Mouse (Mus musculus): ENCODE data around the gene Lmln.
A peak's percentile ranks its signal among the peaks of the same experiment; 100 is the strongest.
"Not testable (repeated sequence)": the region's sequence is repeated elsewhere in the genome, so short reads cannot be mapped to it uniquely, and the experiment has no call there.

Gene Lmln

DNA sequence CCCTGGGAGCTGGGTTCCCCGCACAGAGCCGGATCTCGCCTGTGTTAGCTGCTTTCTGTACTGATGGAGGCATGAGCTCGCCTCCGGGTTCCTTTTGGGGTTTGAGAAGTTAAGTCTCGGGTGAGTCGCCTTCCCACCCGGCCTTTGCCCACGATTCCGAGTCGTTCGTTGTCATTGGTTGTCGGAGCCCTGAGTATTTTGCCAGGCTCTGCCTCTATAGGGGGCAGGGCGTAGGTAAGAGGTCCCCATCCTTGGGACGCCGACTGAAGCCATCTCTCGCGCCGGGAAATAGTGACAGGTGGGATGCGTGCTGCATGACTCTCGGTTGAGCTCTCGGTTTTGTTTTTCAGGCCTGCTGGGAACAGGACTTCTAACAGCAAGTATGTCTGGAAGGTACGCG is 5.5 kb upstream of the Lmln start:
- DNase-seq (ENCODE audit: extremely low read depth, insufficient read length, low spot score), result no peak

DNA sequence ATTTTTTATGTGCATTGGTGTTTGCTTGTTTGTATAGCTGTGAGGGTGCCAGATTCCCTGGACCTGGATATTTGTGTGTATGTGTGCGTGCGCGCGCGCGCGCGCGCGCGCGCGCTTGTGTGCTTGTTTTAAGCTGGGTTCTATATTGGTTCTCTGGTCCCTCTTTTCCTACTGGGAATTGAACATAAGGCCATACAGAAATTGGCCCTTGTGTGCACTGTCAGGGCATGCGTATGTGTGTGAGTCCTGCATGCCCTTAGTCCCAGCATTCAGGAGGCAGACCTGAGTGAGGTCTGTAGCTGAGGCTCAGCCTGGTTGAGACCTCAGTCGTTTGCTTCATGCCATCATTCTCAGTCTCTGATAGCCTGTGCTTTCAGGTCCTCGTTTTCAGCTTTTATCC is 4.3 kb upstream of the Lmln start:
- DNase-seq (ENCODE audit: extremely low read depth, insufficient read length, low spot score), result peak; percentile 47

DNA sequence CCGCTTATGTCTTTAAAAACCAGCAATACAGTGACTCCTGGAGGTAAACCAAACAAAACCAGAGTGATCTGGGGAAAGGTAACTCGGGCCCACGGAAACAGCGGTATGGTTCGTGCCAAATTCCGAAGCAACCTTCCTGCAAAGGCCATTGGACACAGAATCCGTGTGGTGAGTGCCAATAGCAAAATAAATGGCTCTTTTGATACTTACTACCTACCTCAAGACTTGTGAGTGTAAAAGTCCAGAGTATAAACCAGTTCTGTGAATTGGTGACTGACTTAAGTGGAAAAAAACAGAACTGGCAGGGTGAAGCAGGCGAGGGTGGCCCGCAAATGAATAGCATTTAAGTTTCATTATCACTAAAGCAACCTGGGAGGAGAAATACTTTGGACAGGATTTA is 3.7 kb upstream of the Lmln start:
- DNase-seq (ENCODE audit: extremely low read depth, insufficient read length, low spot score), result not testable (repeated sequence)

DNA sequence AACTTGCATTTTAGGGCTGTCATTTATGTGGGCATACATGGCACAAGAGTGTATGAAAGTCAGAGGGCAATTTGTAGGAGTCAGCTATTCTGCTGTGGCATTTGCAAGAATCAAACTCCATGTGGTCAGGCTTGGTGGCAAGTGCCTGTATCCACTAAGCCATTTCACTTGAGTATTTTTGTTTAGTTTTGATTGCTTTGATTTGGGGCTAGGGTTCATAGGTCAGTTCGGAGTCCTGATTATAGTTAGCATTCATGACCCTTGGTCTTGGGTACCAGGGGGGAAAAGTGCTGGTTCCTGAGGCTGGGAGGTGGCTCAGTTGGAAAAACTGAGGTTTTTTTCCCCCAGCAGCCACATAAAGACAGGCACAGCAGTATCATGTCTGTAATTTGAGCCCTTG is 2.9 kb upstream of the Lmln start:
- no peak for DNase-seq (ENCODE audit: extremely low read depth, insufficient read length, low spot score)

DNA sequence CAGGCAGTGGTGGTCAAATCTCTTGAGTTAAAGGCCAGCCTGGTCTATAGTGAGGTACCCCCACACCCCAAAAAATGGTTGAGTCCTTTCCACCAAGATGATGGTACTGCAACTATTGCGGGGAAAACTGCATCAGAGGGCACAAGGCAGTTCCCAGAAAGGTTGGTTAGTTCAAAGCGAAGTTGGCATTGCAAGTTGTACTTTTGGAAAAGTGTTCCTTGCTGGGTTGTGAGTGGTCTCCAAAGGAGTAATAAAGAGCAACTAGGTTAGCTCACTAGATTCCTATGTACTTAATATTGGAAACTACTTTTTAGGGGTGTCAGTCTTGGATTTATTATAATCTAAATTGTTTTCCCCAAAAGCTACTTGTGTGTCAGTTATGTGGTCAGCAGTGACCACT is 1.4 kb upstream of the Lmln start:
- DNase-seq (ENCODE audit: extremely low read depth, insufficient read length, low spot score), result no peak

DNA sequence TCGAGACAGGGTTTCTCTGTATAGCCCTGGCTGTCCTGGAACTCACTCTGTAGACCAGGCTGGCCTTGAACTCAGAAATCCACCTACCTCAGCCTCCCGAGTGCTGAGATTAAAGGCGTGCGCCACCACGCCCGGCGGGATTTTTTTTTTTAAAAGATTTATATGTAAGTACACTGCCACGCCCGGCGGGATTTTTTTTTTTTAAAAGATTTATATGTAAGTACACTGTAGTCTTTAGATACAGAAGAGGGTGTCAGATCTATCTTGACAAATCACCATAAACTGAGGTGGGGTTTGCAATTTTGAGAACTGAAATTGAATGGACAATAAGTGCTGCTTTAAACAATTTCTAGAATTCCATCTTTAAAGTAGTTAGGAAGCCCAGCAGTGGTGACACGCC is 921 bp upstream of the Lmln start:
- DNase-seq (ENCODE audit: extremely low read depth, insufficient read length, low spot score), result peak; percentile 54

DNA sequence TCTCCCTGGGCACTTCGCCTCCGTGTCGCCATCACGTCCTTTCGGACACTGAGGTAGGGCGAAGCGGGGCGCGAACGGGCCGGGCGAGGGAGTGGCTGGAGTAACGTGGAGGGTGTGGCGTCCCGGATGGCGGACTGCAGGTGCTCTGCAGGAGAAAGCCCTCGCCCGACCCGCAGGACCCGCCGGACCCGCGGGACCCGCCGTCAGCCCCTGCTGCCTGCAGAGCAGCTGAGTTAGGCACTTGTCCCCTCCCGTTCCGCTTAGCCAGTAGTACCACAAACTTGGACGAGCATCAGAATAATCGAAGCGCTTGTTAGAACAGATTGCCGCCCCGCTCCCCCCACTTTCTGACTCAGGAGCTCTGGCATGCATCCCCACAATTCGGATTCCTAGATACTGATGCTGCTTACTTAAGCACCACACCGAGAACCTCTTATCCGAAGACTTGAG is 386 bp downstream of the Lmln start:
- DNase-seq (ENCODE audit: extremely low read depth, insufficient read length, low spot score), result peak; percentile 95

DNA sequence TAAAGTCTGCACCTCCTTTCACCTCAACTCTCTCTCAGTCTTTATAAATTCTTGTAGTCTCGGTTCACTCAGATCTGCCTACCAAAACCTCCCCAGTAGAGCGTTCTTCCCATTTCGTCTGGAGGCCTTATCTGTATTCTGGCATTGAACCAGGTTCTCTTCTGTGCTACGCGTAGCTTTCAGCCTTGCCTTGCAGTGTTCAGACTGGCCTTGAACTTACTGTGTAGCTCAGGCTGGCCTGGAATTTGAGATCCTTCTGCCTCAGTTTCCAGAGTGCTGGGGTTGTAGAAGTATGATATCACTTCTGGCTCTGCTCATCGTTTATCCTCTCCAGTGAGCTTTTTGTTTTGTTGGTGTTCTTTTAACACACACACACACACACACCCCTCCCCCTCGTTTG is 946 bp downstream of the Lmln start:
- DNase-seq (ENCODE audit: extremely low read depth, insufficient read length, low spot score), result no peak

DNA sequence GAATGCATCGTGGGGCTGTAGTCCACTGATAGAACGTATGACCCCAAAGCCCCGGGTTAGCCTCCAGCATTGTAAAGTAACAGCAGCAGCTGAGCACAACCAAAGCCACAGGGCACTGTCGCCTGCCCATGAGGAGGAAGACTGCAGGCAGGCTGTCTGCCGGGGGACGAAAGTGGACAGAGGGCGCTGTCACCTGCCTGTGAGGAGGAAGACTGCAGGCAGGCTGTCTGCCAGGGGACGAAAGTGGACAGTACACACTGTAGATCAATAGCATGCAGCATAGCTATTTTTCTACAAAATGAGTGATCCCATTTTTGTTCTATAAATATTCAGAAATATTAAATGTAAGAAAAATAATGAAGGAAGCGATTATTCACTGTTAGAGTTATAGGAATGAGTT is 2.3 kb downstream of the Lmln start:
- no peak for DNase-seq (ENCODE audit: extremely low read depth, insufficient read length, low spot score)

DNA sequence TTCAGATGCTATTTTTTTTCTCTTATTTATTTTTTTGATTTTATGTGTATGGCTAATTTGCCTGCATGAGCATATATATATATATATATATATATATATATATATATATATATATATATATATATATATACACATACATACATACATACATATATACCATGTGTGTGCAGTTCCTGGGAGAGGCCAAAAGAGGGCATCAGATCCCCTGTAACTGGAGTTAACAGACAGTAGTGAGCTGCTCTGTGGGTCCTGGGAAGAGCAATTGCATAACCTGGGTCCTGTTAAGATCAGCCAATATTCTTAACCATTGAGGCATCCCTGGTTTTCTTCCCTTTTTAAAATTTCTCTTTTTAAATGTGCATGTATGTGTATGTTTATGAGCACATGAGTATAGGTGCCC is 8.6 kb downstream of the Lmln start:
- DNase-seq (ENCODE audit: extremely low read depth, insufficient read length, low spot score), result no peak

DNA sequence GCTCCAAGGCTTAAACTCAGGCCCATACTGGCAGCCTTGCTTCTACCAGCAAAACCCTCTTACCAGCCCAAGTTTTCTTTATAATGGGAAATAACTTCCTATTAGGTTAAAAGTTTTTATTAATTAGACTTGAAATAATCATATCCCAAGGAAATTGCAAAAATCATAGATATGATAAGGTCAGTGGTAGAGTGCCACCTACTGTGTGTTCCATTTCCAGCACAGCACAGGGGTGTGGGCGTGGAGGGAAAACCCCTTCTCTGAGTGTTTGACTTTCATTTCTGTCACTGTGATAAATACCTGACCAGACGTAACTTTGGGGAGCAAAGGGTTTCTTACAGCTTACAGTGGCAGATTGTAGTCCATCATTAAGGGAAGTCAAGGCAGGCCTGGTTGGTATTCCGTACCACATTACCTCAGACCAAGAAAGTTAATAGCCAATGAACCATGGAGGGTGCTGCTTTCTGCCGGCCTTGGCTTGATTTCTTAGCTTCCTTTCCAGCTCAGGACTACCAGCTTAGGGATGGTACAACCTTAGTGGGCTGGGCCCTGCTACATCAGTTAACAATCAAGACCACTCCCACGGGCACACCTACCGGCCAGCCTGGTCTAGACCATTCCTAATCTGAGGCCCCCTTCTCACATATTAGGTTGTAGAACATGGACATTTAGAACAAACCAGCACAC is 10.7 kb downstream of the Lmln start:
- DNase-seq (ENCODE audit: extremely low read depth, insufficient read length, low spot score), result no peak

DNA sequence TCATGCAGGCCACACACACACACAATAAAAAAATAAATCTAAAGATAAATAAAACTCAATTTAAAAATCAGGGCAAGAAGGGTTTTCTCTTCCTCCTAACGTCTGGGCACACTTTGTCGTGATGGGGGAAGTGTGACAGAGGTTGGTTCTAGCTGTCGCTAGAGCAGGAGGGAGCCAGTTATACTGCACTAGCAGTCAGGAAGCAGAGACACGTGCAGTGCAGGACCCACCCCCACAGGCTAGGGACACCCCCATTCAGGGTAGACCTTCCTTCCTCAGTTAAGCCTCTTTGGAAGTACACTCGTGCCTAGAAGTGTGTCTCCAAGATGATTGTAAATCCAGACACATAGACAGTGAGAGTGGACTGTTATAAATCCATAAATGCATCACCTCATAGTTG is 12.6 kb downstream of the Lmln start:
- DNase-seq (ENCODE audit: extremely low read depth, insufficient read length, low spot score), result no peak

DNA sequence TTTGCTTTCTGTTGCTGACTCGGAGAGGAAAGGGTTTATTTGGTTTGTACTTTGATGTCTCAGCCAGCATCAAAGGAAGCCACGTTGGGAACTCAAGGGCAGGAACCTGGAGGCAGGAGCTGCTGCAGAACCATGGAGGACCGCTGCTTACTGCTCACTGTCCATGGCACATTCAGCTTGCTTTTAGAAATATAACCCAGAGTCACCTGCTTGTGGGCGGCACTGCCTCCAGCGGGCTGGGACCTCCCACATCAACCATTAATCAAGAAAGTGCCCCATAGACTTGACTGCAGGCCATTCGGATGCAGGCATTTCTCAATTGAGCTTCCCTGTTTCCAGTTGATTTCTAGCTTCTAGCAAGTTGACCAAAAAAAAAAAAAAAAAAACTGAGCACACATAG is 13.8 kb downstream of the Lmln start:
- DNase-seq (ENCODE audit: extremely low read depth, insufficient read length, low spot score), result no peak

DNA sequence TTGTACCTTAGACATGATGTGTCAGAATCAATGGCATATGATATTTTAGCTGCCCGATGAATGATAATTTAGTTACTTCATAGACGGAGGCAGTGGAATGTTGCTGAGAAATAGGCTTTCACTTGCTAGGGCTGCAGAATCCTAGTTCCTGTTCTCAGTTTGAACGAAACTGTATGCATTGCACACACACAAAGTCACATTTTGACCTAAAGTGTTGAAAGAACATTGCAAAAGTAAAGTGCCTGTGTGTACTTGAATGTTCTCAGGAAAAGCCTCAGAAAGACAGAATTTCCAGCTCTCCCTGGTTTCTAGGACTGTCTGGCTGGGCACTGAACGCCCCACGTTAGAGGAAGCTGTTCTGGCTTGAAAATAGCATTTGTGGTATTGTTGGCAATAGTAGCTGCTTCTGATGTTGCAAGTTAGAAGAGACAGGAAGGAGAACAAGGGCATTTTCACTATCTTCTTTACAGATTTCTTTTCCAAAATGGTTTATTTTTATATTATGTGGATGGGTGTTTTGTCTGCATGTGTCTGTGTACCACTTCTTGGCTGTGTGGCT is 14.8 kb downstream of the Lmln start:
- no peak for DNase-seq (ENCODE audit: extremely low read depth, insufficient read length, low spot score)

DNA sequence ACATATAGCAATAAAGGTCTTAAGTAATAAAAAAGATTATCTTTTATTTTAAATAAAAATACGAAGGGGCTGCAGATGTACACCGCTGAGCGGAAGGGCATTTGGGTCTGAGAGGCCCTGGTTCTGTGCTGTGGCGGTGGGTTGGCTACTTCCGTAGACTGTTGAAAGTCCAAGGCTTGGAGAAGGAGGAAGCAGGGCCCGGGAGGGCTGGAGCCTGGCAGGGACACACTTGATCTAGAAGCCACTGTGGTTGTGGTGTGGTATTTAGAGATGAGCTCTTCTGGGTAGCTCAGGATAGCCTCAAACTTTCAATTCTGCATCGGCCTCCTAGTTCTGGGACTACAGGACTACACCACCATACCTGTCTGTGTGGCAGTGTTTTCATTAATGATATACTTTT is 17.7 kb downstream of the Lmln start:
- no peak for DNase-seq (ENCODE audit: extremely low read depth, insufficient read length, low spot score)

DNA sequence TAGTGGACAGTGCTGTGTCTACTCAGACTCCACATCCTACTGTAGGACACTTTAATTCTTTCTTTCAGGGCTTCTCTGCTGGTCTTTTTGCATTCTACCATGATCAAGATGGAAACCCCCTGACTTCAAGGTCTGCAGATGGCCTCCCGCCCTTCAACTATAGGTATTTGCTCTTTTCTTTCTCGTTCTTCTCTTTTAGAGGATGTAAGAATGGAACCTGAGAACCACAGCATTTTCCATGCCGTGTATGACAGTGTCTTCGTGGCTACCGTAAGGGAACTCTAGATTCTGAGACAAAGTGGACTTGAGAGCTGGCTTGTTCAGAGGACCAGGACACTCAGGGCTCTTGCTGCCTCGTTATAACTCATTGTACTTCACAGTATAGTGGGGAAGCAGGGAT is 20.6 kb downstream of the Lmln start:
- no peak for DNase-seq (ENCODE audit: extremely low read depth, insufficient read length, low spot score)

DNA sequence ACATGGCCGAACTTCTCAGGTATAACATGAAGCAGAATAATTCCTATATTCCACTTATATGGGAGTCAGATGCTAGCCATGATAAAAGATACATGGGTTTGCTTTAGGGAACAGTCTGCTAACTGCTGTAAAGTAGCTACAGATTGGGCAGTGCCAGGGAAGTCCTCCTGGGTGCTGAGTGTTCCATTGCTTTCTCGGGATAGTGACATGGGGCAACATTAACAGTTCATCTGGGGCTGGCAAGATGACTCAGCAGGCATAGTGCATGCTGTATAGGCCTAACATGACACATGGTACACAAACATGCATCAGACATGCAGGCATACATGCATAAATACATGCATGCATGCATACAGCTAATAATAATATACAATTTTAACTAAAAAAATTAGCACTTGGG is 21.7 kb downstream of the Lmln start:
- DNase-seq (ENCODE audit: extremely low read depth, insufficient read length, low spot score), result no peak

DNA sequence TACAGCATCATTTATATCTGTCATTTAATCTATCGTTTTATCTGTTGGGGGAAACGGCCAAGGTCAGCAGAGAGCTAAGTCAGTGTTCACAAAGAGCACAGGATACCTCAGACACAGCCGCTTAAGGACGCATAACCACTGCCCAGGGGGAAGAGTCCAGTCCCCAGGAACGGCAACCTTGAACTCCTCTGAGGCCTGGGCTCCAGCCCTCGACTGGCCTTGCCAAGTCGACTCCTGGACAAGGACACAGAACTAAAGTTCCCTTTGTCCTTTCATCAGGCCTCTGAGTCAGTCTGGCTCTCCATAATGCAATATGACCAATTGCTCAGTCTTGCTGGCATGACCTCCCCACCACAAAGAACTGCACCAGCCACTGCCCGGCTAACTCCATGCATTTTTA is 23.3 kb downstream of the Lmln start:
- peak; percentile 70 for DNase-seq (ENCODE audit: extremely low read depth, insufficient read length, low spot score)

DNA sequence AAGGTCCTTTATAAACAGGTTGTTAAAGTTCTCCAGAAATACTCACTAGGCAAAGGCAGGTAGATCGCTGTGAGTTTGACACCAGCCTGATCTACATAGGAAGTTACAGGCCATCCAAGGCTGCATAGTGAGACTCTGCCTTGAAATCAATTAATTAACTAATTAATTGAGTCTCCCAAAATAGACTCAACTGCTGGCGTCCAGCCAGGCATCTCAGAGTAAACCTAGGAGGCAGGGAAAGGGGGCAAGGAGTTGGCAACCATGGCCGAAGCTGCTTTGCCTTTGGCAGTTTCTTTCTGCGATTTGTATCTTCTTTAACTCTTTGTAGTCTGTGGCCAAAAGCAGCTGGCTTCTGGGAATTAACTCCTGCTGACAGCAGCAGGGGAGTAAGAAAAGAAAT is 51.4 kb downstream of the Lmln start:
- DNase-seq (ENCODE audit: extremely low read depth, insufficient read length, low spot score), result no peak

DNA sequence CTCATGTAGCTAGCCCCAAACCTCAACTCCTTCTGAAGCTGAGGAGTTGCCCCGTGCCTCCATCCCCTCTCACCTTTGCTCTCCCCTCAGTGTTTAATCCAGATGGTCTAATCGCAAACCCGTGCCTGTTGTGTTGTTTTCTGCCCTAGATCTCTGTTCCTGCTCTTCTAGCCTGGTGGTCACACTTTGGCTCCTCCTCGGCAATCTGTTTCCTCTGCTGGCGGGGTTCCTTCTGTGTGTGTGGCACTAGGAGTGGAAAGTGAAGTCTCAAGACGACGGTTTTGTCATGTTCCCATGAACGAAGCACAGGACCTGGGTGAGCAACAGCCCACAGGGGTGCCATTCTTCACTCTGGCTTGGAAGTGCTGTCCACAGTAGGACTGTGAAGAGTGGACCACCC is 61.1 kb downstream of the Lmln start:
- DNase-seq (ENCODE audit: extremely low read depth, insufficient read length, low spot score), result no peak

DNA sequence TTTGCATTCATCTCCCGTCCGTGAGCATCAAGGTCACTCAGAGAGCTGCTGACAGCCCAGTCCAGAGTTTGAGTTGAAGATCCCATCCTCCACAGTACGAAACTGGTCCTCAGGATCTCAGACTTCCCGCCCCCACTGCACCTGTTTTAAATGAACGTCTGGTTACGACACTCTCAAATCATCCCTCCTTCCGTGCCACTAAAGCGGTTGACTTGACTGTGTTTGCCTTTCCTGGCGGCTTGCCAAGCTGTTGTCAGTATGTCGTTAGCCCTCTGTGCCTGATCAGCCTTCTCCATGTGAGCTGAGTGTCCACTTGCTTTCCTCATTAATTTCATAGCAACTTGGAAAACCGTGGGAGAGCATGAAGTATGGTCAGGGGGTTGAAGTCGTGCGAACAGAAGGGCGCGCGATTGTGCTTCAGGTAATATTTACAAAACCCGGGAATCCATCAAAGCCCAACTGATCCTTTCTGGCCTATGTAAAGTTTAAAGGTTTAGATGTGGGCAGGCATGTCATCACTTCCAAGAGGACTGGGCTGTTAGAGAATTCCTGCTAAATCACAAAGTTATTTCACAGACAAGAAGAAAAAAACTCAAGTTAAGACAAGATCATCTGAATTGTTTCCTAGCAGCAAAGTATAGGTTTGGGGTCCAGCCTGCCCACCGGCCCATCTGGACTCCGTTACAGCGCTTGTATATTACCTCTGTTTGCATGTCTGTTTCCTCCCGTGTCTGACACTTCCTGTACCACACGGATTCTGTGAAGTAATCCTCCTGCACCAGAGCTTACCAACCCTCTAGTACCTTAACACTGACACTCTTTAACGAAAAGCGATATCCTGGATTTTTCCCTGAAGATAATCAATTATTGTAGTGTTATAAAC is 61.9 kb downstream of the Lmln start:
- DNase-seq (ENCODE audit: extremely low read depth, insufficient read length, low spot score), result no peak

DNA sequence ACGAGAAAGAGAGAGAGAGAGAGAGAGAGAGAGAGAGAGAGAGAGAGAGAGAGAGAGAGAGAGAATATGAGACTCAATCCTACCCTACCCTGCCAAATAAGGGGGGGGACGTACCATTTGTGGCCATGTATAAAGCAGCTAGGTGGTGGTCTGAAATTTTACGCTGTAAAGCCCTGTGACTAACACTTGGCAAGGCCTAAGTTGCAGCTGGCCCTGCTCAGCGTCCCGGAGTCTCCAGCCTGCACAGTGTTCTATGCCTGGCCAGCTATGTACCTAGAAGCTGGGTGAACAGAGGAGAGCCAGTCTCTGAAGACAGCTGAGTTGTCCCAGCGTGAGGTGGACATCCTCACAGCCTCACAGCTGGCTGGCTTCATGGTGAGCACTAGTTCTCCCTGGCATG is 64.7 kb downstream of the Lmln start:
- DNase-seq (ENCODE audit: extremely low read depth, insufficient read length, low spot score), result no peak

Data from 3134 (cell line).